Mouse (Mus musculus): ENCODE data around the gene Txndc5. TPM values are rescaled to one million over a fixed set of nuclear protein-coding genes. Genes with fewer than 3 reads are reported as not detected.
A peak's percentile ranks its signal among the peaks of the same experiment; 100 is the strongest.

Txndc5 gene
- polyA plus RNA-seq, 2 experiments: 31.2 to 66.8 TPM

DNA sequence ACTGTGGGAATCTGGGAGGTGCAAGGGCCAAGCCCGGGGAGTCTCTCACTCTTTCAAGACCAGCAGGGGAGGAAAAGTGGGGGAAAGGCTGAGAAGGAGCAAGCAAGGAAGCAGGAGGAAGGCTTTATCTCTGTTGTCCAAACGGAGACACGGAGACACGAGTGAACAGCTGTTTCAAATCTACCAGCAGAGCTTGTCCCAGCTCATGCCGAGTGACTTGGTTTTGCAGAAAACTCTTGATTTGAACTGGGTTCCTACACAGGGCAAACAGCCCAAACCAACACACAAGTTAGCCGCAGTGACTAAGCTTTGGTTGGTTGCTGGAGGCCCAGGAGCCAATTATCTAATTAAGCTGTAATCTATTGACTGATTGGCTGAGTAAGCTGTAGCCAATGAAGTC lies 5.4 kb upstream of the Txndc5 start:
- Histone ChIP-seq H3K4me3 (ENCODE audit: insufficient read depth in 1 of 2, low read depth in 2 of 2, low read length in 2 of 2) (no peak overlapping the region), H3K4me2 (ENCODE audit: low read depth) (no peak overlapping the region), H3K27ac (no peak overlapping the region), H3K27me3 (ENCODE audit: control insufficient read depth, insufficient read depth, low read length) (no peaks in the 10 kb centered on the region), H3K36me3 (replicated peaks; ENCODE audit: control insufficient read depth, insufficient read depth, low read depth) (no peaks in the 10 kb centered on the region), H3K4me1 (replicated peaks; ENCODE audit: control insufficient read depth in 2 of 2, insufficient read depth in 2 of 2, low read length in 1 of 2) (peaks cover 0 to 3% of the 10 kb centered on the region in 2 experiments; a peak in 1 of 4 replicates), H3K9ac (replicated peaks) (no peak overlapping the region), H3K9me3 (ENCODE audit: control insufficient read depth, low read length) (no peaks in the 10 kb centered on the region)
- no peak for TF ChIP-seq CTCF (IDR thresholded peaks at IDR 0.05; ENCODE audit: low read depth)
- TF ChIP-seq EP300 (IDR thresholded peaks at IDR 0.05; ENCODE audit: low read depth): no peak
- WGBS (ENCODE audit: insufficient replicate concordance): 27% methylated on average over 6 of the region's 6 CpGs
- ATAC-seq (ENCODE audit: insufficient read depth) (no peak), DNase-seq (ENCODE audit: low read depth in 3 of 3, low spot score in 3 of 3) (no peak)

DNA sequence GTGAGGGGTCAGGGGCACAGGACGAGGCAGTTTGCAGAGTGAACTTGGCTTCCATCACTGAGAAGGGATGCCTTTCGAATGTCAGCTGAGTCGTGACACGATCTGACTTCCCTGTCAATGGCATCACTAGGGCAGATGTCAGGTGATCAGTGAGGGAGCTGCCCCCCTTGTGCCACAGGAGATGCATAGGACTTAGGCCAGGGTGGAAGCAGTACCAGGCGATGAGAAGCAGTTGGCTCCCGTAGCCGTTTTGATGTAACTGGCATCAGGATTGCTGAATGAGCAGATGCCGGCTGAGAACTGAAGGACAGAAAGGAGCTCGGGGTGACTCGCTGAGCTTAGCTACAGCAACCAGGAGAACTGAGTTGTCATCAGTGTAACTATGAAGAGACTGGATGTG lies 4.8 kb upstream of the Txndc5 start:
- no peak overlapping the region for H3K4me2 ChIP-seq (ENCODE audit: low read depth)
- WGBS (ENCODE audit: insufficient replicate concordance): 68% methylated on average over 10 of the region's 10 CpGs
- TF ChIP-seq EP300 (IDR thresholded peaks at IDR 0.05; ENCODE audit: low read depth) (no peak), CTCF (IDR thresholded peaks at IDR 0.05; ENCODE audit: low read depth) (no peak)

DNA sequence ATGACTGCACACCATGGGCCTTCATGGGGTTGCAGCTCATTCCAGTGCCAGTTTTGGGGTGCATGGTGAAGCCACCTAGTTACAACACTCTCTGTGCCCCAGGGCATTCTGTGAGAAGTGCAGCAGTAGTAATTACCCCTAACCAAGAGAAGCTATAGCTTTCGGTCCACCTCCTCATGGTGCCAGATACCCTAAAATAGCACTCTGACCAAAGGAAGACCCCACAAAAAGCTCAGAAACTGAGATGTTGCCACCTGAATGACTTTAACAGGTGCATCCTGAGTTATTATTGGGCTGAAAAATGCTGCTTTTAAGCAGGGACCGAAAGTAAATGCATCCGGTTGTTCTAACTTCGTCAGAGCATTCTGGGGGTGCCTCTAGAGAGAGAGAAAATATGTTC lies 2.9 kb upstream of the Txndc5 start:
- no peak for TF ChIP-seq CTCF (IDR thresholded peaks at IDR 0.05; ENCODE audit: low read depth)
- no peak for TF ChIP-seq EP300 (IDR thresholded peaks at IDR 0.05; ENCODE audit: low read depth)
- Histone ChIP-seq H3K9me3 (ENCODE audit: control insufficient read depth, low read length) (no peaks in the 10 kb centered on the region), H3K4me3 (ENCODE audit: insufficient read depth in 1 of 2, low read depth in 2 of 2, low read length in 2 of 2) (no peak overlapping the region), H3K27me3 (ENCODE audit: control insufficient read depth, insufficient read depth, low read length) (no peaks in the 10 kb centered on the region), H3K36me3 (replicated peaks; ENCODE audit: control insufficient read depth, insufficient read depth, low read depth) (no peaks in the 10 kb centered on the region), H3K4me1 (replicated peaks; ENCODE audit: control insufficient read depth in 2 of 2, insufficient read depth in 2 of 2, low read length in 1 of 2) (peaks cover 5 to 12% of the 10 kb centered on the region in 2 experiments; a peak in 3 of 4 replicates), H3K4me2 (ENCODE audit: low read depth) (no peak overlapping the region), H3K9ac (replicated peaks) (no peak overlapping the region), H3K27ac (no peak overlapping the region)
- WGBS (ENCODE audit: insufficient replicate concordance): 68% methylated on average over 4 of the region's 4 CpGs
- ATAC-seq (ENCODE audit: insufficient read depth) (no peak), DNase-seq (ENCODE audit: low read depth in 3 of 3, low spot score in 3 of 3) (no peak)

More for the DNA sequence above, 4.8 kb upstream of the Txndc5 start:
- H3K36me3 ChIP-seq (replicated peaks; ENCODE audit: control insufficient read depth, insufficient read depth, low read depth): no peaks in the 10 kb centered on the region
- no peak overlapping the region for H3K4me3 ChIP-seq (ENCODE audit: insufficient read depth in 1 of 2, low read depth in 2 of 2, low read length in 2 of 2)
- no peak for DNase-seq (ENCODE audit: low read depth in 3 of 3, low spot score in 3 of 3)
- peaks cover 0 to 9% of the 10 kb centered on the region in 2 experiments; a peak in 2 of 4 replicates for H3K4me1 ChIP-seq (replicated peaks; ENCODE audit: control insufficient read depth in 2 of 2, insufficient read depth in 2 of 2, low read length in 1 of 2)
- ATAC-seq (ENCODE audit: insufficient read depth): no peak
- H3K27me3 ChIP-seq (ENCODE audit: control insufficient read depth, insufficient read depth, low read length): no peaks in the 10 kb centered on the region
- H3K9ac ChIP-seq (replicated peaks): no peak overlapping the region
- H3K27ac ChIP-seq: no peak overlapping the region
- H3K9me3 ChIP-seq (ENCODE audit: control insufficient read depth, low read length): no peaks in the 10 kb centered on the region

DNA sequence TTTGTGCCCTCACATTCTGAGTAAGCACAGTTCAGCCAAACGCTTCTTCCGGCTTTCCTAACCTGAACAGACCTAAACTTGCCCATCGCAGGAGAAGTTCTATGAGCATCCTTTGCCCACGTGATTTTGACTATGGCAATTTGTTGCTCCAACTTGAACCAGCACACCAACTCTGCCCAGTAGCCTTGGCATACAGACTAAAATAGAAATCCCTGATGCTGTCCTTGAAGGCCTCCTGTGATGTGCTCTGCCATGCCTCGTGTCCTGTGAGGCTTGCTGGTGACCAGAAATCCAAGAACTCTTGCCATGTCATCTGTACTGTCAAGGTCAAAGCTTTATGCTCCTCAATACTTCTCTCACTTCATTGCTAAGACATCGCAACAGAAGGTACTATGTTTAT lies 952 bp upstream of the Txndc5 start:
- no peak for ATAC-seq (ENCODE audit: insufficient read depth)
- WGBS (ENCODE audit: insufficient replicate concordance): 71% methylated on average over 6 of the region's 6 CpGs
- no peak overlapping the region for H3K9ac ChIP-seq (replicated peaks)
- no peak overlapping the region for H3K4me3 ChIP-seq (ENCODE audit: insufficient read depth in 1 of 2, low read depth in 2 of 2, low read length in 2 of 2)
- H3K9me3 ChIP-seq (ENCODE audit: control insufficient read depth, low read length): no peaks in the 10 kb centered on the region
- no peaks in the 10 kb centered on the region for H3K27me3 ChIP-seq (ENCODE audit: control insufficient read depth, insufficient read depth, low read length)
- peaks cover 5 to 20% of the 10 kb centered on the region in 2 experiments; a peak in 3 of 4 replicates for H3K4me1 ChIP-seq (replicated peaks; ENCODE audit: control insufficient read depth in 2 of 2, insufficient read depth in 2 of 2, low read length in 1 of 2)
- H3K36me3 ChIP-seq (replicated peaks; ENCODE audit: control insufficient read depth, insufficient read depth, low read depth): no peaks in the 10 kb centered on the region
- no peak for DNase-seq (ENCODE audit: low read depth in 3 of 3, low spot score in 3 of 3)
- TF ChIP-seq CTCF (IDR thresholded peaks at IDR 0.05; ENCODE audit: low read depth) (no peak), EP300 (IDR thresholded peaks at IDR 0.05; ENCODE audit: low read depth) (no peak)
- H3K4me2 ChIP-seq (ENCODE audit: low read depth): no peak overlapping the region
- H3K27ac ChIP-seq: no peak overlapping the region

DNA sequence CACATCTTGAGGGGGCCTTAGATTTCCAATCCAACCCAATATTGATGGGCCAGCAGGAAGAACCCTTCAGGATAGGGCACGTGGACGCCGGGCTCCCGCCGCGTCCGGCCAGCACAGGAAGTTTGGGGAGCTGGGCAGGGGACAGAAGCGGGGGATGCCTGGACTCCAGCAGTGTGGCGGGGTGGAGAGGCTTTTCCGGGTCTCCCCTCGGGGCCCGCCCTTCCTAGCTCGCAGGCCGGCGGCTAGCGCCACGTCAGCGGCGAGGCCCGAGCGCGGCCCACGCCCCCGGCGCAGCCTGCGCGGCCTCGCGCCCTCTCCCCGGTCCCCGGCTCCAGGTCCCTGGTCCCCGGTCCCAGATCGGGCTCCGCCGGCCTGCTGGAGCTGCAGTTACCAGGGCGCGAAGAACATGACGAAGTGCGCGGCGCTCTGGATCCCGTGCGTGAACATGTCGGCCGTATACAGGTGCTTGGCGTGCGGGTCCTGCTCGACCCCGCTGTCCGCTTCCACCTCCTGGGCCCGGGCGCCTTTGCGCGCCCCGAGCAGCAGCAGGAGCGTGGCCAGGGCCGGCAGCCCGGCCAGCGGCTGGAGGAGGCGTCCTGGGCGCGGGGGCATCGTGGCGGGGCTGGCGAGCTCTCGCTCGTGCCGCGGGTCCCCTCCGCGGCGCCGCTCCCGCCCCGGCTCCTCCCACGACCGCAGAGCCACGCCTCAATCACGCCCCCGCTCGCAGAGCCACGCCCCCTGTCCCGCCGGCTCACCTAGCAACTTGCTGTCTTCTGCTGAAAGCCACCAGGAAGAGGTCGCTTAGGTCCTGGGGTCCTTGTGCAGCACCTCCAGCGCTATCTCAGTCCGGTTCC lies 600 bp downstream of the Txndc5 start:
- Histone ChIP-seq H3K4me3 (ENCODE audit: insufficient read depth in 1 of 2, low read depth in 2 of 2, low read length in 2 of 2) (peak overlapping the region; percentile 82 to 91), H3K4me1 (replicated peaks; ENCODE audit: control insufficient read depth in 2 of 2, insufficient read depth in 2 of 2, low read length in 1 of 2) (peaks cover 5 to 20% of the 10 kb centered on the region in 2 experiments; a peak in 3 of 4 replicates), H3K9me3 (ENCODE audit: control insufficient read depth, low read length) (no peaks in the 10 kb centered on the region), H3K4me2 (ENCODE audit: low read depth) (peak overlapping the region; percentile 100), H3K27me3 (ENCODE audit: control insufficient read depth, insufficient read depth, low read length) (no peaks in the 10 kb centered on the region), H3K27ac (peak overlapping the region; percentile 25), H3K9ac (replicated peaks) (peak overlapping the region; percentile 83), H3K36me3 (replicated peaks; ENCODE audit: control insufficient read depth, insufficient read depth, low read depth) (peaks cover under 1% of the 10 kb centered on the region; the same call in 1 of the 2 replicates)
- DNase-seq (ENCODE audit: low read depth in 3 of 3, low spot score in 3 of 3) (peak; percentile 48 to 57 (median 50)), ATAC-seq (ENCODE audit: insufficient read depth) (peak; percentile 88)
- under 1% methylated on average over 74 of the region's 87 CpGs for WGBS (ENCODE audit: insufficient replicate concordance)
- TF ChIP-seq CTCF (IDR thresholded peaks at IDR 0.05; ENCODE audit: low read depth) (no peak), EP300 (IDR thresholded peaks at IDR 0.05; ENCODE audit: low read depth) (no peak)
